Mouse (Mus musculus) activated CD4-positive, CD25-positive, alpha-beta regulatory T cell, adult 4 months (primary cell): Measurements from ENCODE around the gene Ank2. TPM values are rescaled to one million over a fixed set of nuclear protein-coding genes. Genes with fewer than 3 reads are reported as not detected.
"Not testable (repeated sequence)": the region's sequence is repeated elsewhere in the genome, so short reads cannot be mapped to it uniquely, and the experiment has no call there.

ENCODE experiments used
- ATAC-seq: one replicate; pipeline ENCODE4 v1.8.0; 2017
- polyA plus RNA-seq, 2 experiments: library from polyadenylated mRNA; unstranded; fragments of 100-300 nt; shearing (Covaris generic); gene quantifications; one replicate each; pipeline ENCODE4 v1.2.1; 2017

The Ank2 gene
- polyA plus RNA-seq, 2 experiments from 2014 or later: 0.50 TPM; not detected in 1

- ATAC-seq: no peak
Observed at GRCm38 (mm10) chr3:127481658-127482057, 17.5 kb downstream of the Ank2 start.

- ATAC-seq: not testable (repeated sequence)
Observed at GRCm38 (mm10) chr3:127480369-127480768, 18.8 kb downstream of the Ank2 start.

GRCm38 (mm10) chr3:127474115-127474514 is 25.0 kb downstream of the Ank2 start:
- ATAC-seq: no peak

- no peak for ATAC-seq
Observed at GRCm38 (mm10) chr3:127469164-127469752, 29.9 kb downstream of the Ank2 start.

- ATAC-seq: no peak
Observed at GRCm38 (mm10) chr3:127468569-127468968, 30.6 kb downstream of the Ank2 start.

GRCm38 (mm10) chr3:127463816-127464480 is 35.2 kb downstream of the Ank2 start:
- ATAC-seq: no peak

- no peak for ATAC-seq
Observed at GRCm38 (mm10) chr3:127463165-127463564, 36.0 kb downstream of the Ank2 start.

- no peak for ATAC-seq
Observed at GRCm38 (mm10) chr3:127462413-127462812, 36.7 kb downstream of the Ank2 start.

- ATAC-seq: no peak
Observed at GRCm38 (mm10) chr3:127460891-127461437, 38.2 kb downstream of the Ank2 start.

- no peak for ATAC-seq
Observed at GRCm38 (mm10) chr3:127459858-127460257, 39.3 kb downstream of the Ank2 start.

- no peak for ATAC-seq
Observed at GRCm38 (mm10) chr3:127458925-127459324, 40.2 kb downstream of the Ank2 start.

GRCm38 (mm10) chr3:127458420-127458798 is 40.7 kb downstream of the Ank2 start:
- no peak for ATAC-seq

- no peak for ATAC-seq
Observed at GRCm38 (mm10) chr3:127457761-127458419, 41.3 kb downstream of the Ank2 start.

GRCm38 (mm10) chr3:127453738-127454137 is 45.4 kb downstream of the Ank2 start:
- ATAC-seq: no peak

- ATAC-seq: no peak
Observed at GRCm38 (mm10) chr3:127453254-127453653, 45.9 kb downstream of the Ank2 start.

- ATAC-seq: no peak
Observed at GRCm38 (mm10) chr3:127452233-127452632, 46.9 kb downstream of the Ank2 start.

- ATAC-seq: no peak
Observed at GRCm38 (mm10) chr3:127451741-127452140, 47.4 kb downstream of the Ank2 start.

- no peak for ATAC-seq
Observed at GRCm38 (mm10) chr3:127451070-127451469, 48.1 kb downstream of the Ank2 start.

- no peak for ATAC-seq
Observed at GRCm38 (mm10) chr3:127446173-127446572, 53.0 kb downstream of the Ank2 start.

GRCm38 (mm10) chr3:127433291-127433690 is 65.9 kb downstream of the Ank2 start:
- no peak for ATAC-seq

GRCm38 (mm10) chr3:127429866-127430265 is 69.3 kb downstream of the Ank2 start:
- ATAC-seq: no peak

GRCm38 (mm10) chr3:127428527-127428926 is 70.6 kb downstream of the Ank2 start:
- no peak for ATAC-seq

GRCm38 (mm10) chr3:127416950-127417349 is 82.2 kb downstream of the Ank2 start:
- no peak for ATAC-seq

GRCm38 (mm10) chr3:127414438-127414837 is 84.7 kb downstream of the Ank2 start:
- ATAC-seq: no peak
